Mouse (Mus musculus) heart, postnatal 0 days (tissue): ENCODE results near the gene Fgfr2.

Experiments used
- CTCF ChIP-seq: IDR thresholded peaks from 2 replicates; pipeline ENCODE4 v1.5.1; 2016; ENCODE audit warnings: antibody characterized with exemption, control low read depth, low read depth
- EP300 ChIP-seq: IDR thresholded peaks from 2 replicates; pipeline ENCODE4 v1.6.1; 2016; ENCODE audit warnings: antibody characterized with exemption, low read depth

DNA sequence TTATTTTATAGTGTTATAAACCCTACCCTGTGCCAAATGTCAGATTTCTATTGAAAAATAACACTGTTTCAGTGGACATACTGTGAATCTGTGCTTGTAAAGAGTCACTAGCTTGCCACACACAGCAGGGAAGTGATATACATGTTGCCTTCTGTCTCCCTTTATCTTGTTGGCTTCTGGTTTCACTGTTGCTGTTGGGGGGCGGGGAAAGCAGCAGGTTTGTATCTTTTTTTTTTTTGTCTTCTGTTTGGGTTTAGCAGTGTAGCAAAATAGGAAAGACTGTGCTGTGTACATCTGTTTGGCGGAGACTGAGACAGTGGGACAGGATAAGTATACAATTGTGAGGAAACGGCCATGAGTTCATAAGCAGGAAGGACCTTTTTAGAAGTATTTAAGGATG is 2255.9 kb downstream of the Fgfr2 start:
- TF ChIP-seq CTCF (no peak), EP300 (no peak)
